Mouse (Mus musculus) hindbrain, postnatal 0 days (tissue): ENCODE measurements around the gene Pex16. TPM values are rescaled to one million over a fixed set of nuclear protein-coding genes. Genes with fewer than 3 reads are reported as not detected.

Experiments
- ATAC-seq: fragments of 200-750 bp; cut with Nextera tagmentation; 2 replicates; pipeline ENCODE4 v1.8.0; 2017; ENCODE audit warnings: mild to moderate bottlenecking, moderate TSS enrichment, moderate library complexity
- DNase-seq: peaks from one replicate; pipeline ENCODE4 v3.0.0-alpha.2; 2015; ENCODE audit warnings: low spot score
- H3K27ac ChIP-seq: fragments of 300-500 bp; sonication (generic); 2 replicates; pipeline ENCODE4 v1.5.1; 2014; ENCODE audit warnings: mild to moderate bottlenecking
- H3K27me3 ChIP-seq: fragments of 300-500 bp; sonication (generic); 2 replicates; pipeline ENCODE4 v1.6.1; 2014; ENCODE audit warnings: low read length, mixed read lengths; ENCODE audit not compliant: insufficient read depth
- H3K36me3 ChIP-seq: fragments of 300-500 bp; sonication (generic); 2 replicates; pipeline ENCODE4 v1.6.1; 2014; ENCODE audit warnings: low read length, mixed read lengths; ENCODE audit not compliant: insufficient read depth
- H3K4me1 ChIP-seq: fragments of 300-500 bp; sonication (generic); 2 replicates; pipeline ENCODE4 v1.6.1; 2014; ENCODE audit warnings: antibody characterized with exemption, low read length, mixed read lengths; ENCODE audit not compliant: insufficient read depth
- H3K4me2 ChIP-seq: fragments of 300-500 bp; sonication (generic); 2 replicates; pipeline ENCODE4 v1.6.1; 2014; ENCODE audit warnings: low read depth, mild to moderate bottlenecking, low read length, moderate library complexity, mixed read lengths
- H3K4me3 ChIP-seq: fragments of 300-500 bp; sonication (generic); 2 replicates; pipeline ENCODE4 v1.5.1; 2014; ENCODE audit warnings: low read length
- H3K9ac ChIP-seq: fragments of 300-500 bp; sonication (generic); replicated peaks from 2 replicates; pipeline ENCODE4 v1.6.1; 2014; ENCODE audit warnings: mild to moderate bottlenecking, low read length, moderate library complexity, mixed read lengths
- H3K9me3 ChIP-seq: fragments of 300-500 bp; sonication (generic); 2 replicates; pipeline ENCODE4 v1.6.1; 2016; ENCODE audit warnings: low read length, mixed read lengths
- CTCF ChIP-seq: IDR thresholded peaks from 2 replicates; pipeline ENCODE4 v1.5.1; 2016; ENCODE audit warnings: antibody characterized with exemption, control low read depth, low read depth
- WGBS: fragments of 180-500 bp; shearing (Covaris S2); extraction: QIAGEN DNeasy Blood & Tissue Kit; methylation state at CpG from one replicate; pipeline ENCODE4 v1.1.7; 2014; 5-methylcytosine and 5-hydroxymethylcytosine counted together
- microRNA-seq, 2 experiments: library from miRNA; unstranded; fragments of <30 nt; microRNA quantifications; one replicate each; pipeline ENCODE4; 2016
- polyA plus RNA-seq: library from polyadenylated mRNA; unstranded; fragments of >200 nt; fragmentation: Nextera tagmentation; extraction: Ambion mirVana; gene quantifications from 2 replicates; pipeline ENCODE4 v1.2.1, GENCODE M21; 2015
- total RNA-seq: library from RNA; depleted of rRNA; stranded (reverse); fragments of >200 nt; gene quantifications from 2 replicates; pipeline ENCODE4 v1.2.3, GENCODE M21; 2014; rRNA removed

Gene Pex16
- total and polyA plus RNA-seq, 2 experiments from 2014 or later, result 35.2 to 44.3 TPM

DNA sequence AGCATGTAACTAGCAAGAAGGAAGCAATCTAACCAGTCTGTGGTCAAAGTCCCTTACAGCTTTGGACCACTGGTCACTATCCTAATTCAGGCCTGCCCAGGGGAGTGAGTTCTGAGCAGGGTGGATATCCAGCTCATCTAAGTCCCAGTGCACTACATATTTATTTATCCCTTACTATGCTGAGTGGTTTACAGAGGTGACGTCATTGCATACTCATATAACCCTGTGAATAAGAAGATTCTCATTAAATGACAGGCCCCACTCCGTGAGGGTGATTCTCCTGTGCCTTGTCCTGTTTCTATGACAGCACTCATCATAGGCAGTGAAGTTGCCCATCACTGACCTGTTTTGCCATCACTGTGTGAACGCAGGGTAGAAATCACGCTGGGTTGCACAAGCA, 50.9 kb downstream of the Pex16 start:
- TF ChIP-seq CTCF, result no peak
- no peak overlapping the region for H3K4me2 ChIP-seq
- ATAC-seq (0 out of 2 replicates have a peak, but pooled peaks have one; percentile 6), DNase-seq (no peak)
- peaks cover 42% of the 10 kb centered on the region for H3K4me1 ChIP-seq
- H3K36me3 ChIP-seq, result peaks cover 25% of the 10 kb centered on the region; the same call in 1 of the 2 replicates
- WGBS, result 52% methylated on average over 4 of the region's 4 CpGs
- H3K27ac ChIP-seq, result peak overlapping the region; percentile 85
- no peak overlapping the region for H3K4me3 ChIP-seq
- H3K9me3 ChIP-seq, result no peaks in the 10 kb centered on the region
- H3K9ac ChIP-seq, result peak overlapping the region; percentile 13; the same call in 1 of the 2 replicates
- no peaks in the 10 kb centered on the region for H3K27me3 ChIP-seq

DNA sequence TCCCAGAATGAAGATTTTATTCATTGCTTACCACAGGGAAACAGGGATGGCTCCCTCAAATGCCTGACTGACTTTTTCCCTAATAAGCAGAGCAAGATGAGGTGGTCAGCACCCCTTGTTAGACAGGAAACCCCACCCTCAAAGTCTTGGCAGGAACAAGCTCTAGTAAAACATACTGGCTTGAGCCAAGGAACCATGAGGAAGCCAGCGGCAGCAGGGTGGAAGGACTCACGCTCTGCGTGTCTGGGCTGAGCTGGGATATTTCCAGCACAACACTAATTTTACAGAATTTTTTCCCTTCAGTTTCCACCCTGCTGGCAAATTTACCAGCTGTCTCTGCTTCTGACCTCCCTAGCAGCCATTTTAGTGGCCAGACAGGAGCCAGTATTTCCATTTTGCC, 52.0 kb downstream of the Pex16 start:
- ATAC-seq (no peak), DNase-seq (peak; percentile 57)
- WGBS, result 32% methylated on average over 3 of the region's 3 CpGs
- Histone ChIP-seq H3K4me1 (peaks cover 52% of the 10 kb centered on the region), H3K9ac (peak overlapping the region; percentile 7; the same call in 1 of the 2 replicates), H3K27ac (peak overlapping the region; percentile 85), H3K4me2 (no peak overlapping the region), H3K4me3 (no peak overlapping the region), H3K27me3 (no peaks in the 10 kb centered on the region), H3K36me3 (peaks cover 14% of the 10 kb centered on the region; the same call in 1 of the 2 replicates), H3K9me3 (no peaks in the 10 kb centered on the region)
- no peak for TF ChIP-seq CTCF

DNA sequence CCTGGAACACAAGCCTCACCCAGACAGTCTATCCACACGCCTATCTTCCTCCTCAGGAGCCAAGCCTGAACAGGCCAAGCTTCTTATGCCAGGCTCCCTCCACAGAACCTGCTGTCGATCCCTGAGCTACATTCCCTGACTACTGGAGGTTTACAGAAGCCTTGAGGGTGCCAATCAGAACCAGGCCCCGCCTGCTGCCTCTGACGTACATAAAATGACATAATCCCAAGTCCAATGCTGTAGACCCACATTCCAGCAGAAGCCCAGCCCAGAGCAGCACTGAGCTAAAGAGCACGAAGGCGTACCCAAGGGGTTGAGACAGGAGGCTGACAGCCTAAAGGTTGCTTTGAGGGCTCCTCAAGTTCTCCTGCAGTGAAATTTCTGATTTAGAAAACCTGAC, 53.4 kb downstream of the Pex16 start:
- 40% methylated on average over 6 of the region's 6 CpGs for WGBS
- Histone ChIP-seq H3K9ac (0 out of 2 replicates have a peak overlapping the region, but pooled peaks have one; percentile 17), H3K27me3 (no peaks in the 10 kb centered on the region), H3K9me3 (no peaks in the 10 kb centered on the region), H3K4me3 (no peak overlapping the region), H3K4me2 (0 out of 2 replicates have a peak overlapping the region, but pooled peaks have one; percentile 13), H3K4me1 (peaks cover 59% of the 10 kb centered on the region), H3K27ac (peak overlapping the region; percentile 85), H3K36me3 (no peaks in the 10 kb centered on the region)
- TF ChIP-seq CTCF, result peak; percentile 16; the same call in 1 of the 2 replicates
- ATAC-seq (peak; percentile 54), DNase-seq (peak; percentile 80)

DNA sequence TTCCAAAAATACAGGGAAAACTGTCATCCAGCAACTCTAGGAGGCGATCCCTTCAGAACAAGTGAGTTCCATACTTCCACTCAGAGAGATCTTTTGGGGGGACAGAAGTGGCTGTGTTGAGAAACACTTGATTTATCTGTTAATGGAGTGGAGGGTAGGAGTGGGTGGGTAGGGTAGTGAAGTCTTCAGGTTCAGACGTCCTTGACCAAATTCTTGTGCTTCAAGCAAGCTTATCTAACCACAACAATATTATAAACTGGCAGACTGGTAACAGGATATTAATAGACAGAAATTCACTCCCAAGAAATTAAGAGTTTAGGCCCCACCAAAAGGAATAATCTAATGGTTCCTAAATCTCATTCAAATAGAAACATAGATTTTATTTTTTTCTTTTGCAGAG, 55.6 kb downstream of the Pex16 start:
- no peak for TF ChIP-seq CTCF
- WGBS, result 88% methylated on average over 2 of the region's 2 CpGs
- Histone ChIP-seq H3K4me1 (peaks cover 51% of the 10 kb centered on the region), H3K4me3 (no peak overlapping the region), H3K27ac (peak overlapping the region; percentile 90; the same call in 1 of the 2 replicates), H3K27me3 (no peaks in the 10 kb centered on the region), H3K4me2 (peak overlapping the region; percentile 95), H3K9ac (0 out of 2 replicates have a peak overlapping the region, but pooled peaks have one; percentile 28), H3K36me3 (no peaks in the 10 kb centered on the region), H3K9me3 (no peaks in the 10 kb centered on the region)
- ATAC-seq (no peak), DNase-seq (no peak)

Small RNAs within 50 kb of the gene (microRNA-seq; reads per million reads assigned to microRNA genes)
- gene Mir7000, result 0.36 to 1.6 reads per million in 2 experiments

Other genes starting within 250 kb of the Pex16 start
- gene Large2, start 193 bp downstream of the Pex16 start, total RNA-seq, result 0.11 and 0.16 TPM in 2 replicates
- 1.8 and 2.1 TPM in 2 replicates for gene Large2, start 193 bp downstream of the Pex16 start, polyA plus RNA-seq
- 1.6 and 1.8 TPM in 2 replicates for gene 1700029I15Rik, start 7.9 kb downstream of the Pex16 start, total RNA-seq
- 4.0 and 4.9 TPM in 2 replicates for gene 1700029I15Rik, start 7.9 kb downstream of the Pex16 start, polyA plus RNA-seq
- 361 and 373 TPM in 2 replicates for gene Mapk8ip1, start 26.6 kb downstream of the Pex16 start, total RNA-seq
- gene Mapk8ip1, start 26.6 kb downstream of the Pex16 start, polyA plus RNA-seq, result 177 and 182 TPM in 2 replicates
- 43.8 and 45.5 TPM in 2 replicates for gene Cry2, start 59.4 kb downstream of the Pex16 start, total RNA-seq
- 50.6 and 52.0 TPM in 2 replicates for gene Cry2, start 59.4 kb downstream of the Pex16 start, polyA plus RNA-seq
- gene Slc35c1, start 85.9 kb downstream of the Pex16 start, total RNA-seq, result 11.0 and 12.7 TPM in 2 replicates
- 12.7 and 16.4 TPM in 2 replicates for gene Slc35c1, start 85.9 kb downstream of the Pex16 start, polyA plus RNA-seq
- gene Chst1, start 225.0 kb downstream of the Pex16 start, total RNA-seq, result 34.9 and 49.2 TPM in 2 replicates
- gene Chst1, start 225.0 kb downstream of the Pex16 start, polyA plus RNA-seq, result 23.2 and 24.4 TPM in 2 replicates